Mouse (Mus musculus): ENCODE measurements at regions not wholly inside any gene's neighbourhood (a gene's known extent, or its start where the extent isn't known, plus 50 kb on each side); places are given as distances from the start of the nearest gene placed in this dataset. TPM values are rescaled to one million over a fixed set of nuclear protein-coding genes. Genes with fewer than 3 reads are reported as not detected.

- WGBS = 66% methylated on average over 9 of the region's 9 CpGs
- H3K36me3 ChIP-seq = no peaks in the 10 kb centered on the region
- H3K4me2 ChIP-seq (replicated peaks) = no peak overlapping the region
- no peaks in the 10 kb centered on the region for H3K9me3 ChIP-seq
- no peaks in the 10 kb centered on the region for H3K4me1 ChIP-seq
- H3K4me3 ChIP-seq = no peak overlapping the region
- no peak overlapping the region for H3K9ac ChIP-seq
- no peak overlapping the region for H3K27ac ChIP-seq
- H3K27me3 ChIP-seq = no peaks in the 10 kb centered on the region
- ATAC-seq (ENCODE audit: low FRiP score, low read depth) = no peak
Observed at GRCm38 (mm10) chr10:97397062-97397771, 82.2 kb upstream of the Dcn start.

- no peak overlapping the region for H3K4me3 ChIP-seq
- no peak for ATAC-seq (ENCODE audit: low FRiP score, low read depth)
- H3K27ac ChIP-seq = no peak overlapping the region
Observed at GRCm38 (mm10) chr10:97397896-97398295, 81.5 kb upstream of the Dcn start.

GRCm38 (mm10) chr10:97402524-97402923 is 76.9 kb upstream of the Dcn start:
- no peaks in the 10 kb centered on the region for H3K4me1 ChIP-seq
- no peak overlapping the region for H3K27ac ChIP-seq
- H3K9ac ChIP-seq = no peak overlapping the region
- no peaks in the 10 kb centered on the region for H3K36me3 ChIP-seq
- no peak for ATAC-seq (ENCODE audit: low FRiP score, low read depth)
- WGBS = 87% methylated on average over 2 of the region's 2 CpGs
- no peak overlapping the region for H3K4me2 ChIP-seq (replicated peaks)
- no peak overlapping the region for H3K4me3 ChIP-seq
- H3K9me3 ChIP-seq = no peaks in the 10 kb centered on the region
- no peaks in the 10 kb centered on the region for H3K27me3 ChIP-seq

More at GRCm38 (mm10) chr10:97397896-97398295, 81.5 kb upstream of the Dcn start:
- WGBS = 71% methylated on average over 2 of the region's 2 CpGs
- Histone ChIP-seq H3K4me1 (no peaks in the 10 kb centered on the region), H3K4me2 (replicated peaks) (no peak overlapping the region), H3K36me3 (no peaks in the 10 kb centered on the region), H3K9me3 (no peaks in the 10 kb centered on the region), H3K27me3 (no peaks in the 10 kb centered on the region), H3K9ac (no peak overlapping the region)

GRCm38 (mm10) chr10:97404076-97404787 is 75.2 kb upstream of the Dcn start:
- H3K4me3 ChIP-seq = no peak overlapping the region
- H3K4me1 ChIP-seq = no peaks in the 10 kb centered on the region
- no peak overlapping the region for H3K4me2 ChIP-seq (replicated peaks)
- H3K9ac ChIP-seq = no peak overlapping the region
- H3K27me3 ChIP-seq = no peaks in the 10 kb centered on the region
- ATAC-seq (ENCODE audit: low FRiP score, low read depth) = no peak
- H3K36me3 ChIP-seq = no peaks in the 10 kb centered on the region
- H3K27ac ChIP-seq = no peak overlapping the region
- 55% methylated on average over 2 of the region's 2 CpGs for WGBS
- no peaks in the 10 kb centered on the region; the same call in 1 of the 2 replicates for H3K9me3 ChIP-seq

GRCm38 (mm10) chr10:97409181-97409581 is 70.2 kb upstream of the Dcn start:
- H3K9ac ChIP-seq = no peak overlapping the region
- no peaks in the 10 kb centered on the region for H3K4me1 ChIP-seq
- H3K4me2 ChIP-seq (replicated peaks) = no peak overlapping the region
- no peak overlapping the region for H3K27ac ChIP-seq
- no peak overlapping the region for H3K4me3 ChIP-seq
- H3K36me3 ChIP-seq = no peaks in the 10 kb centered on the region
- WGBS = 18% methylated on average over 1 of the region's 1 CpGs
- ATAC-seq (ENCODE audit: low FRiP score, low read depth) = no peak
- no peaks in the 10 kb centered on the region for H3K27me3 ChIP-seq
- no peaks in the 10 kb centered on the region; the same call in 1 of the 2 replicates for H3K9me3 ChIP-seq

GRCm38 (mm10) chr10:97409909-97410308 is 69.5 kb upstream of the Dcn start:
- no peak overlapping the region for H3K9ac ChIP-seq
- no peak overlapping the region for H3K4me3 ChIP-seq
- H3K27me3 ChIP-seq = no peaks in the 10 kb centered on the region
- H3K4me1 ChIP-seq = no peaks in the 10 kb centered on the region
- no peak overlapping the region for H3K4me2 ChIP-seq (replicated peaks)
- no peak for ATAC-seq (ENCODE audit: low FRiP score, low read depth)
- H3K36me3 ChIP-seq = no peaks in the 10 kb centered on the region
- no peak overlapping the region for H3K27ac ChIP-seq
- no peaks in the 10 kb centered on the region; the same call in 1 of the 2 replicates for H3K9me3 ChIP-seq
- 67% methylated on average over 1 of the region's 1 CpGs for WGBS

- Histone ChIP-seq H3K36me3 (no peaks in the 10 kb centered on the region), H3K9ac (no peak overlapping the region), H3K4me2 (replicated peaks) (no peak overlapping the region), H3K27ac (no peak overlapping the region), H3K27me3 (no peaks in the 10 kb centered on the region), H3K4me1 (no peaks in the 10 kb centered on the region), H3K4me3 (no peak overlapping the region), H3K9me3 (no peaks in the 10 kb centered on the region)
- WGBS = 53% methylated on average over 1 of the region's 1 CpGs
- ATAC-seq (ENCODE audit: low FRiP score, low read depth) = no peak
Observed at GRCm38 (mm10) chr10:97422579-97422978, 56.8 kb upstream of the Dcn start.

- Histone ChIP-seq H3K9me3 (no peaks in the 10 kb centered on the region), H3K4me1 (no peaks in the 10 kb centered on the region), H3K36me3 (no peaks in the 10 kb centered on the region), H3K27me3 (no peaks in the 10 kb centered on the region), H3K4me3 (no peak overlapping the region), H3K27ac (no peak overlapping the region), H3K4me2 (replicated peaks) (no peak overlapping the region), H3K9ac (no peak overlapping the region)
- 61% methylated on average over 4 of the region's 4 CpGs for WGBS
- no peak for ATAC-seq (ENCODE audit: low FRiP score, low read depth)
Observed at GRCm38 (mm10) chr10:97423039-97423700, 56.2 kb upstream of the Dcn start.

Small RNAs in the stretch of these regions (microRNA-seq; reads per million reads assigned to microRNA genes)
- gene Gm24587 (not detected), gene Mir3966 (not detected)
